Comparison of ENCODE assay signal across 12 mouse cellular contexts in the genomic region with DNA sequence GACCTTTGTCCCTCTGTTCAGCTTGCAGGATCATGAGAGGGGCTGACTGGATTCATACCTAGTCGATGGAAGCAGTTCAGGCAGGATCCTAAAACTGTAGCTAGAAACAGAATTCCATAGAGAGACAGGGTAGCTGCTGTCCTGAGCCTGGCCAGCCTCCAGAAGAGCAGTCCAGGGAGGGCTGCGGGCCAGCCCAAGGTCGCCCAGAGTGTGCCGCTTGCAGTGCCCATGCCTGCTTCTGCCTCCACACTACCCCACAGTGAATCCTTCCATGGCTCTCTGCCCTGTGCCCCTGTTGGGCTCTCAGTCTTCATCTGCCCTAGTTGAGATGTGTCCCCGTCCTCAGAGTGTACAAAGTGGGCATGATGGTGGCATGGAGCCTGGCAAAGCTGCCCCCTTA. TPM values are rescaled to one million over a fixed set of nuclear protein-coding genes. Genes with fewer than 3 reads are reported as not detected.
DNase-seq lines count a peak whose midpoint lies in the region; ATAC-seq and TF ChIP-seq lines count a peak whose summit lies in the region.
"Had no signal": no experiment of that assay in that cellular context is flagged by ENCODE, and none has a peak within 500 bp of the region (broad histone marks: within the 10 kb centered on the region; RNA-seq: fewer than 3 reads in every experiment).

No protein-coding gene starts in this region.

- H3K4me3 ChIP-seq in heart, postnatal 0 days (ENCODE audit: low read depth, low read length) = no peak overlapping the region
- H3K4me3 ChIP-seq in heart, embryonic 12.5 days = no peak overlapping the region
- H3K4me3 ChIP-seq in stomach, embryonic 16.5 days (replicated peaks; ENCODE audit: low read length) = no peak overlapping the region
- H3K4me3 ChIP-seq in stomach, postnatal 0 days (ENCODE audit: low read depth, low read length) = no peak overlapping the region
- H3K4me3 ChIP-seq: embryonic facial prominence, embryonic 12.5 days; hindbrain, embryonic 15.5 days; limb, embryonic 10.5 days had no signal

- no peak overlapping the region for H3K27ac ChIP-seq in heart, postnatal 0 days (ENCODE audit: low read depth)
- H3K27ac ChIP-seq in heart, embryonic 12.5 days (ENCODE audit: poor library complexity, severe bottlenecking) = no peak overlapping the region
- H3K27ac ChIP-seq in stomach, embryonic 16.5 days (ENCODE audit: low read length) = no peak overlapping the region
- no peak overlapping the region for H3K27ac ChIP-seq in stomach, postnatal 0 days (replicated peaks)
- H3K27ac ChIP-seq: embryonic facial prominence, embryonic 12.5 days; hindbrain, embryonic 15.5 days; limb, embryonic 10.5 days had no signal

- no peak overlapping the region for H3K4me2 ChIP-seq in heart, postnatal 0 days (ENCODE audit: low read depth, low read length)
- H3K4me2 ChIP-seq in heart, embryonic 12.5 days = no peak overlapping the region
- H3K4me2 ChIP-seq in stomach, embryonic 16.5 days (ENCODE audit: low read depth, low read length) = no peak overlapping the region
- H3K4me2 ChIP-seq in stomach, postnatal 0 days (replicated peaks; ENCODE audit: low read depth) = no peak overlapping the region
- H3K4me2 ChIP-seq: embryonic facial prominence, embryonic 12.5 days; hindbrain, embryonic 15.5 days had no signal

- TF ChIP-seq EP300 in heart, postnatal 0 days (IDR thresholded peaks at IDR 0.05; ENCODE audit: low read depth) = no peak
- TF ChIP-seq EP300 in stomach, postnatal 0 days (optimal IDR thresholded peaks at IDR 0.05) = no peak

- peak; percentile 57; the same call in 1 of the 2 replicates for ATAC-seq in heart, postnatal 0 days (ENCODE audit: insufficient read depth, low read depth)
- ATAC-seq in heart, embryonic 12.5 days (ENCODE audit: insufficient number of reproducible peaks, low FRiP score) = no peak
- ATAC-seq in stomach, embryonic 16.5 days (ENCODE audit: insufficient read depth, low FRiP score) = peak; percentile 8; the same call in 1 of the 2 replicates
- ATAC-seq in stomach, postnatal 0 days (ENCODE audit: low FRiP score, low TSS enrichment) = no peak

- 0 out of 2 replicates have a peak, but pooled peaks cover 8% of the 10 kb centered on the region for H3K4me1 ChIP-seq in heart, postnatal 0 days (ENCODE audit: control insufficient read depth, insufficient read depth)
- no peaks in the 10 kb centered on the region for H3K4me1 ChIP-seq in heart, embryonic 12.5 days (replicated peaks)
- peaks cover 2% of the 10 kb centered on the region; the same call in 1 of the 2 replicates for H3K4me1 ChIP-seq in stomach, embryonic 16.5 days (ENCODE audit: control insufficient read depth, insufficient read depth, low read length)
- no peaks in the 10 kb centered on the region for H3K4me1 ChIP-seq in stomach, postnatal 0 days (replicated peaks; ENCODE audit: control insufficient read depth, insufficient read depth)
- H3K4me1 ChIP-seq: embryonic facial prominence, embryonic 12.5 days had no signal

- no peaks in the 10 kb centered on the region for H3K36me3 ChIP-seq in heart, postnatal 0 days (replicated peaks; ENCODE audit: control insufficient read depth, insufficient read depth, low read length)
- no peaks in the 10 kb centered on the region for H3K36me3 ChIP-seq in heart, embryonic 12.5 days
- no peaks in the 10 kb centered on the region for H3K36me3 ChIP-seq in stomach, embryonic 16.5 days (ENCODE audit: control insufficient read depth, insufficient read depth, low read length)
- H3K36me3 ChIP-seq in stomach, postnatal 0 days (ENCODE audit: control insufficient read depth, insufficient read depth, low read length) = no peaks in the 10 kb centered on the region
- H3K36me3 ChIP-seq: embryonic facial prominence, embryonic 12.5 days; hindbrain, embryonic 15.5 days; limb, embryonic 10.5 days had no signal

- TF ChIP-seq CTCF in heart, postnatal 0 days (IDR thresholded peaks at IDR 0.05; ENCODE audit: low read depth) = no peak
- no peak for TF ChIP-seq CTCF in stomach, postnatal 0 days (IDR thresholded peaks at IDR 0.05; ENCODE audit: low read depth)

- no peak overlapping the region for H3K9ac ChIP-seq in heart, postnatal 0 days (replicated peaks; ENCODE audit: low read depth, low read length)
- no peak overlapping the region for H3K9ac ChIP-seq in heart, embryonic 12.5 days
- H3K9ac ChIP-seq in stomach, embryonic 16.5 days (ENCODE audit: low read length) = no peak overlapping the region
- no peak overlapping the region for H3K9ac ChIP-seq in stomach, postnatal 0 days (ENCODE audit: low read length)
- H3K9ac ChIP-seq: embryonic facial prominence, embryonic 12.5 days; hindbrain, embryonic 15.5 days had no signal

- H3K27me3 ChIP-seq in heart, postnatal 0 days (ENCODE audit: control insufficient read depth, insufficient read depth, low read length) = no peaks in the 10 kb centered on the region
- H3K27me3 ChIP-seq in heart, embryonic 12.5 days (replicated peaks) = peaks cover 81% of the 10 kb centered on the region
- no peaks in the 10 kb centered on the region; the same call in 1 of the 2 replicates for H3K27me3 ChIP-seq in stomach, embryonic 16.5 days (ENCODE audit: control insufficient read depth, insufficient read depth, low read length)
- no peaks in the 10 kb centered on the region for H3K27me3 ChIP-seq in stomach, postnatal 0 days (ENCODE audit: control insufficient read depth, insufficient read depth, low read length)
- H3K27me3 ChIP-seq: hindbrain, embryonic 15.5 days had no signal

- DNase-seq in heart, postnatal 0 days (ENCODE audit: low spot score) = peak; percentile 22
- DNase-seq in stomach, postnatal 0 days (ENCODE audit: low spot score) = no peak
- DNase-seq in cerebellum, postnatal 10 days = peak; percentile 76 to 86
- no peak for DNase-seq in embryo, embryonic 9.5 days (ENCODE audit: extremely low spot score)
- DNase-seq in spleen, postnatal 10 days (ENCODE audit: low spot score in 2 of 2) = no peak
- DNase-seq: lung, postnatal 14 days; thymus, postnatal 25 days had no signal

- H3K9me3 ChIP-seq in heart, postnatal 0 days (replicated peaks; ENCODE audit: control insufficient read depth, low read length) = no peaks in the 10 kb centered on the region
- H3K9me3 ChIP-seq in heart, embryonic 12.5 days (replicated peaks) = no peaks in the 10 kb centered on the region
- H3K9me3 ChIP-seq in stomach, embryonic 16.5 days (replicated peaks; ENCODE audit: control insufficient read depth, low read length) = no peaks in the 10 kb centered on the region
- H3K9me3 ChIP-seq in stomach, postnatal 0 days (ENCODE audit: control insufficient read depth, low read length) = no peaks in the 10 kb centered on the region
- H3K9me3 ChIP-seq: embryonic facial prominence, embryonic 12.5 days; hindbrain, embryonic 15.5 days; limb, embryonic 10.5 days had no signal

- 47% methylated on average over 5 of the region's 5 CpGs for whole genome bisulfite sequencing in heart, postnatal 0 days
- WGBS in heart, embryonic 12.5 days = 73% methylated on average over 5 of the region's 5 CpGs
- 69% methylated on average over 5 of the region's 5 CpGs for WGBS in stomach, embryonic 16.5 days
- WGBS in stomach, postnatal 0 days = 74% methylated on average over 5 of the region's 5 CpGs

RNA-seq across cellular contexts. Expression of a gene that starts 7.8 kb away (rescaled TPM):
- total RNA-seq in heart, postnatal 0 days (2014; rRNA removed; ENCODE audit: low replicate concordance) = 1.9 and 6.3 TPM in 2 replicates
- polyA plus RNA-seq in heart, postnatal 0 days (2015; fragmentation: Nextera tagmentation; extraction: Ambion mirVana) = 0.34 and 1.5 TPM in 2 replicates
- 0.40 and 0.44 TPM in 2 replicates for polyA plus RNA-seq in heart, embryonic 12.5 days (2016; fragmentation: Nextera tagmentation; extraction: Ambion mirVana)
- polyA plus RNA-seq in stomach, embryonic 16.5 days (2015; fragmentation: Nextera tagmentation; extraction: Ambion mirVana) = 0.84 and 1.0 TPM in 2 replicates
- polyA plus RNA-seq in stomach, postnatal 0 days (2015; fragmentation: Nextera tagmentation; extraction: Ambion mirVana) = 1.1 TPM in 2 replicates

RNA-seq across cellular contexts. Expression of a gene that starts 45.2 kb away (rescaled TPM):
- total RNA-seq in heart, postnatal 0 days (2014; rRNA removed; ENCODE audit: low replicate concordance) = 9.5 and 24.4 TPM in 2 replicates
- polyA plus RNA-seq in heart, postnatal 0 days (2015; fragmentation: Nextera tagmentation; extraction: Ambion mirVana) = 4.2 and 5.5 TPM in 2 replicates
- 7.8 and 8.7 TPM in 2 replicates for polyA plus RNA-seq in heart, embryonic 12.5 days (2016; fragmentation: Nextera tagmentation; extraction: Ambion mirVana)
- polyA plus RNA-seq in stomach, embryonic 16.5 days (2015; fragmentation: Nextera tagmentation; extraction: Ambion mirVana) = 15.3 and 17.8 TPM in 2 replicates
- 9.3 and 10.7 TPM in 2 replicates for polyA plus RNA-seq in stomach, postnatal 0 days (2015; fragmentation: Nextera tagmentation; extraction: Ambion mirVana)

Comparison
In these comparisons a context has a peak if more than half of its experiments do, and no peak if none do; other contexts are left out.
1. ATAC-seq: peak in heart, postnatal 0 days (single experiment) and stomach, embryonic 16.5 days (single experiment); none in heart, embryonic 12.5 days (single experiment) and stomach, postnatal 0 days (single experiment).
2. DNase-seq: peak in heart, postnatal 0 days (single experiment) and cerebellum, postnatal 10 days (2 of 2); none in stomach, postnatal 0 days (single experiment), embryo, embryonic 9.5 days (single experiment) and spleen, postnatal 10 days (0 of 2).